Mouse (Mus musculus): ENCODE results near the gene Thumpd2. TPM values are rescaled to one million over a fixed set of nuclear protein-coding genes. Genes with fewer than 3 reads are reported as not detected.

Gene Thumpd2
- polyA plus RNA-seq, 1 experiment from 2014 or later = 7.8 TPM

GRCm38 (mm10) chr17:81044356-81044755 is 20.5 kb downstream of the Thumpd2 start:
- Histone ChIP-seq H3K4me1 (ENCODE audit: control insufficient read depth, insufficient read depth, low read depth, low read length) (no peaks in the 10 kb centered on the region), H3K27me3 (replicated peaks; ENCODE audit: control insufficient read depth, insufficient read depth, low read length) (no peaks in the 10 kb centered on the region), H3K4me3 (ENCODE audit: low read length) (no peak overlapping the region), H3K4me2 (ENCODE audit: low read length) (no peak overlapping the region), H3K27ac (ENCODE audit: low read depth, low read length) (no peak overlapping the region), H3K9me3 (ENCODE audit: control insufficient read depth, low read length) (no peaks in the 10 kb centered on the region), H3K9ac (ENCODE audit: low read depth, low read length) (no peak overlapping the region), H3K36me3 (ENCODE audit: control insufficient read depth, insufficient read depth, low read length) (peaks cover 5% of the 10 kb centered on the region; the same call in 1 of the 2 replicates)
- no peak for ATAC-seq
- WGBS = 52% methylated on average over 3 of the region's 3 CpGs

- H3K9ac ChIP-seq (ENCODE audit: low read depth, low read length) = no peak overlapping the region
- 92% methylated on average over 2 of the region's 2 CpGs for WGBS
Observed at GRCm38 (mm10) chr17:81041662-81042061, 23.2 kb downstream of the Thumpd2 start.

DNA sequence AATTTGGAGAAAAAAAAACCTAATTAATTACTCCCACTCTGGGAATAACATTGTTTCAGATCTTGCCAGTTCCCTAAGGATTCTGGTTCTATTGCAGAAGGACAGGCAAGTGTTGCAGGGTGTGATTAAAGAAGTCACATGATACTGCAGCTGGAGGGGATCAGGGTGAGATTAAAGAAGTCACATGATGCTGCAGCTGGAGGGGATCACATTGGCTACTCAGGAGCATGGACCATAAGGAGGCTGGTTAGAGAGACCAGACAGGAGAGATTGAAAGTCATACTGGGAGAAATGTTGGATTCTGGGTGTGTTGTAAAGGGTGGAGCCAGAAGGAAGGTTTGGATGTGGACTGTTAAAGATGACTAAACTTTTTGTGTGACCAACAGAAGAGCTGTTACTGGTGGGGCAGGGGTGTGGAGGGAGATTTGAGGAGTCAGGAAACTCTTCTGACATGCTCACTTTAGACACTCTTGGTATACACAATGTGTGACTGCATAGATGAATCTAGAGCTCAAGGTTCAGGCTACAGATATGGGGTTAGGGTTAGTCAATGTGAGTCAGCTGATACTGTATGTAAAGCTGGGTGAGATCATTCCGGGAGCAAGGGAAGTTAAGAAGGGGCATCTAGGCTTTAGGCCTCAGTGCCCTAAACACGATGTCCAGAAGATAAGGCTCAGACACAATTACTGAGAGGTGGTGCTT is 26.0 kb downstream of the Thumpd2 start:
- Histone ChIP-seq H3K4me3 (ENCODE audit: low read length) (no peak overlapping the region), H3K9ac (ENCODE audit: low read depth, low read length) (no peak overlapping the region), H3K4me2 (ENCODE audit: low read length) (no peak overlapping the region), H3K27ac (ENCODE audit: low read depth, low read length) (no peak overlapping the region), H3K27me3 (replicated peaks; ENCODE audit: control insufficient read depth, insufficient read depth, low read length) (no peaks in the 10 kb centered on the region), H3K9me3 (ENCODE audit: control insufficient read depth, low read length) (no peaks in the 10 kb centered on the region), H3K36me3 (ENCODE audit: control insufficient read depth, insufficient read depth, low read length) (peaks cover 5% of the 10 kb centered on the region; the same call in 1 of the 2 replicates), H3K4me1 (ENCODE audit: control insufficient read depth, insufficient read depth, low read depth, low read length) (no peaks in the 10 kb centered on the region)
- no peak for ATAC-seq
- 97% methylated on average over 2 of the region's 2 CpGs for WGBS

More at GRCm38 (mm10) chr17:81041662-81042061, 23.2 kb downstream of the Thumpd2 start:
- no peak overlapping the region for H3K4me3 ChIP-seq (ENCODE audit: low read length)
- peaks cover 5% of the 10 kb centered on the region; the same call in 1 of the 2 replicates for H3K36me3 ChIP-seq (ENCODE audit: control insufficient read depth, insufficient read depth, low read length)
- no peaks in the 10 kb centered on the region for H3K27me3 ChIP-seq (replicated peaks; ENCODE audit: control insufficient read depth, insufficient read depth, low read length)
- no peak for ATAC-seq
- no peak overlapping the region for H3K4me2 ChIP-seq (ENCODE audit: low read length)
- H3K27ac ChIP-seq (ENCODE audit: low read depth, low read length) = no peak overlapping the region
- no peaks in the 10 kb centered on the region for H3K4me1 ChIP-seq (ENCODE audit: control insufficient read depth, insufficient read depth, low read depth, low read length)
- H3K9me3 ChIP-seq (ENCODE audit: control insufficient read depth, low read length) = no peaks in the 10 kb centered on the region

DNA sequence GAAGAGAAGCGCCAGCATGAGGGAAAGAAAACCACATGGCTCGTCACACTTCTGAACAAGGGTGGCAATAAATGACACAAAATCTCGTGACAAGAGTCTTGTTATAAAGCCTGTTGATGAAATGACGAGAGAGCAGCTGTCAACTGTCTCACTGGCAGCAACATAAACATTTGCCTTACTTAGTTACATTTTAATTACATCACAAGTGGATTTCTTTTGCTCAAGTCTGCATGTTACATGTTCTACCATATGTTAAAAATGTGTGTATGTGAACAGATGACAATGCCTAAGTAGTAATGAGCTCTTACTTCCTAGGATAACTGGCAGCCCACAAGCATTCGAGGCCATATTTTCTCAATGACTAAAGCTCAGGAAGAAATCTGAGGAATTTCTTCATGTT is 29.5 kb downstream of the Thumpd2 start:
- no peak for ATAC-seq
- no peaks in the 10 kb centered on the region for H3K36me3 ChIP-seq (ENCODE audit: control insufficient read depth, insufficient read depth, low read length)
- WGBS = 75% methylated on average over 5 of the region's 5 CpGs
- no peak overlapping the region for H3K9ac ChIP-seq (ENCODE audit: low read depth, low read length)
- no peak overlapping the region for H3K27ac ChIP-seq (ENCODE audit: low read depth, low read length)
- no peaks in the 10 kb centered on the region for H3K27me3 ChIP-seq (replicated peaks; ENCODE audit: control insufficient read depth, insufficient read depth, low read length)
- H3K4me3 ChIP-seq (ENCODE audit: low read length) = no peak overlapping the region
- no peaks in the 10 kb centered on the region for H3K9me3 ChIP-seq (ENCODE audit: control insufficient read depth, low read length)
- no peaks in the 10 kb centered on the region for H3K4me1 ChIP-seq (ENCODE audit: control insufficient read depth, insufficient read depth, low read depth, low read length)
- H3K4me2 ChIP-seq (ENCODE audit: low read length) = no peak overlapping the region

DNA sequence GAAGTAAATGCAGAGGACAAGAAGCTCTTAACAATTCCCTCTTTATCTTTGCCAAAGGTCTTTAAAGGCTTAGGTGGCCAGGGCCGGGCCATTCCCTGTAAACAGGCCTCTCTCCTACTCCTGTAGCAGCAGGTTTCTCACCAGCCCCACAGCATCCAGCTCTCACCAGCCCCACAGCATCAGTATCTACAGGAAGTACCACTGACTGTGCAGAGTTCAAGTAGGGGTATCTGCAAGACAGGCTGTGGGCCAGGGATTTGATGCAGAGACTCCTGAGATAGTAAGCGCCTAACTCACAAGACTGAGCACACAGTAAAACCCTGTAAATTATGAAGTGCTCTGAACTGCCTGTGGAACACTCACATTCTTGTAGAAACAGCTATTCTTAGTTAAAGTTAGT is 31.9 kb downstream of the Thumpd2 start:
- Histone ChIP-seq H3K4me1 (ENCODE audit: control insufficient read depth, insufficient read depth, low read depth, low read length) (no peaks in the 10 kb centered on the region), H3K27ac (ENCODE audit: low read depth, low read length) (no peak overlapping the region), H3K4me3 (ENCODE audit: low read length) (no peak overlapping the region), H3K27me3 (replicated peaks; ENCODE audit: control insufficient read depth, insufficient read depth, low read length) (no peaks in the 10 kb centered on the region), H3K9ac (ENCODE audit: low read depth, low read length) (no peak overlapping the region), H3K36me3 (ENCODE audit: control insufficient read depth, insufficient read depth, low read length) (no peaks in the 10 kb centered on the region), H3K9me3 (ENCODE audit: control insufficient read depth, low read length) (no peaks in the 10 kb centered on the region), H3K4me2 (ENCODE audit: low read length) (no peak overlapping the region)
- 84% methylated on average over 2 of the region's 2 CpGs for WGBS
- no peak for ATAC-seq

DNA sequence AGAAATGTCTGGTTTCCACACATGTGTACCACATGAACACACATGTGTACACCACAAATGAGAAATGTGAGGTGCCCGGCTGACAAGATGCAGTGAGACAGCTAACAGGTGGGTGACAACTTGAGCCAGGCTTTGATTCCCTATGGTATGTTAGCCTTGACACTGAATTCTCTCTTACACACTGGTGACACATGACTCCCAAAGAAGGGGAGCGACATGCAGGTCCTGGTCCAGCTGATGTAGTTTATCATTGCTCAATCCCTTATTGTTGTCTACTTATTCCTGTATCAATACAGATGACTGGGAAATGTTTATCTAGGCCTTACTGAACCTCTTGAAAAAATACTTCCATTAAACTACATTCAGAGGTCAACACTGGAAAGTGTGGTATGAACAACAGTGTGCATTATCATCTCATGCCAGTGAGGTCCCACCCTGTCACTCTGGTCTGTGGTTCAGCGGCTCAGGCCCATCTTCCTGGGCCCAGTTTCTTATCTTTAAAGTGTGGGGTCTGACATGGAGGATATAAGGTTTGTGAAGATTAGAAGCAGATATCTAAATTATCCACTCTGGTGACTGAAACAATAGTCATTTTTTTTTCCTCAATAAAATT is 32.9 kb downstream of the Thumpd2 start:
- no peak for ATAC-seq
- Histone ChIP-seq H3K36me3 (ENCODE audit: control insufficient read depth, insufficient read depth, low read length) (no peaks in the 10 kb centered on the region), H3K9me3 (ENCODE audit: control insufficient read depth, low read length) (no peaks in the 10 kb centered on the region), H3K4me2 (ENCODE audit: low read length) (no peak overlapping the region), H3K27ac (ENCODE audit: low read depth, low read length) (no peak overlapping the region), H3K9ac (ENCODE audit: low read depth, low read length) (no peak overlapping the region), H3K27me3 (replicated peaks; ENCODE audit: control insufficient read depth, insufficient read depth, low read length) (no peaks in the 10 kb centered on the region), H3K4me3 (ENCODE audit: low read length) (no peak overlapping the region), H3K4me1 (ENCODE audit: control insufficient read depth, insufficient read depth, low read depth, low read length) (no peaks in the 10 kb centered on the region)
- 92% methylated on average over 3 of the region's 3 CpGs for WGBS

GRCm38 (mm10) chr17:81027331-81027730 is 37.6 kb downstream of the Thumpd2 start:
- WGBS = 83% methylated on average over 6 of the region's 6 CpGs
- Histone ChIP-seq H3K27ac (ENCODE audit: low read depth, low read length) (no peak overlapping the region), H3K4me1 (ENCODE audit: control insufficient read depth, insufficient read depth, low read depth, low read length) (no peaks in the 10 kb centered on the region), H3K9ac (ENCODE audit: low read depth, low read length) (no peak overlapping the region), H3K4me2 (ENCODE audit: low read length) (no peak overlapping the region), H3K27me3 (replicated peaks; ENCODE audit: control insufficient read depth, insufficient read depth, low read length) (no peaks in the 10 kb centered on the region), H3K36me3 (ENCODE audit: control insufficient read depth, insufficient read depth, low read length) (no peaks in the 10 kb centered on the region; the same call in 1 of the 2 replicates), H3K9me3 (ENCODE audit: control insufficient read depth, low read length) (no peaks in the 10 kb centered on the region), H3K4me3 (ENCODE audit: low read length) (no peak overlapping the region)
- ATAC-seq = no peak

DNA sequence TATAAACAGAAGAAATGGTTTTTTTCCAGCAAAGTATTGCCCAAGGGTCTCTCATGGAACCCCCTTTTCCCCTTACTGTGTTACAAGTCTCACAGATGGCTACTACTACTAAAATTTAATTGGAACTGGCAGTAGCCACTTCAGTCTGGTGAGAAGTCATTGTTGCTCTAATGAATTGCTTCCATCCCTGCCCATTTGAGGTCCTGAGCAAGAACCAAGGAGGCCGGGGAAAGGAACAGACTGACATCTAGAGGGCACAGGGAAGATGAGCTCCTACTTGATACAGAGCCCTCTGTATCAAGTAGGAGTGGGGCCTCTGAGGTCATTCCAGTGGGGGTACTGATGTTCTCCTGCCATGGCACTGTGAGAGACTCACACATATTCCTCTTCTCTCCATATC is 47.8 kb downstream of the Thumpd2 start:
- H3K9me3 ChIP-seq (ENCODE audit: control insufficient read depth, low read length) = no peaks in the 10 kb centered on the region
- H3K27ac ChIP-seq (ENCODE audit: low read depth, low read length) = no peak overlapping the region
- no peak overlapping the region for H3K4me2 ChIP-seq (ENCODE audit: low read length)
- H3K9ac ChIP-seq (ENCODE audit: low read depth, low read length) = no peak overlapping the region
- H3K4me1 ChIP-seq (ENCODE audit: control insufficient read depth, insufficient read depth, low read depth, low read length) = no peaks in the 10 kb centered on the region
- H3K36me3 ChIP-seq (ENCODE audit: control insufficient read depth, insufficient read depth, low read length) = no peaks in the 10 kb centered on the region
- peak; percentile 74 for ATAC-seq
- WGBS = 46% methylated on average over 1 of the region's 1 CpGs
- H3K27me3 ChIP-seq (replicated peaks; ENCODE audit: control insufficient read depth, insufficient read depth, low read length) = no peaks in the 10 kb centered on the region
- H3K4me3 ChIP-seq (ENCODE audit: low read length) = no peak overlapping the region

- Histone ChIP-seq H3K9me3 (ENCODE audit: control insufficient read depth, low read length) (no peaks in the 10 kb centered on the region), H3K27me3 (replicated peaks; ENCODE audit: control insufficient read depth, insufficient read depth, low read length) (no peaks in the 10 kb centered on the region), H3K4me3 (ENCODE audit: low read length) (no peak overlapping the region), H3K27ac (ENCODE audit: low read depth, low read length) (no peak overlapping the region), H3K4me1 (ENCODE audit: control insufficient read depth, insufficient read depth, low read depth, low read length) (no peaks in the 10 kb centered on the region), H3K36me3 (ENCODE audit: control insufficient read depth, insufficient read depth, low read length) (no peaks in the 10 kb centered on the region), H3K9ac (ENCODE audit: low read depth, low read length) (no peak overlapping the region), H3K4me2 (ENCODE audit: low read length) (no peak overlapping the region)
- ATAC-seq = 0 out of 2 replicates have a peak, but pooled peaks have one; percentile 41
- WGBS = 52% methylated on average over 4 of the region's 4 CpGs
Observed at GRCm38 (mm10) chr17:81015814-81016447, 49.0 kb downstream of the Thumpd2 start.
